Comparison of ENCODE assay signal across 18 mouse cellular contexts in genomic region chr9:71761663-71762062, GRCm38 (mm10). TPM values are rescaled to one million over a fixed set of nuclear protein-coding genes. Genes with fewer than 3 reads are reported as not detected.
DNase-seq lines count a peak whose midpoint lies in the region; ATAC-seq and TF ChIP-seq lines count a peak whose summit lies in the region.
"Had no signal": no experiment of that assay in that cellular context is flagged by ENCODE, and none has a peak within 500 bp of the region (broad histone marks: within the 10 kb centered on the region; RNA-seq: fewer than 3 reads in every experiment).

No protein-coding gene starts in this region.

- no peaks in the 10 kb centered on the region; the same call in 1 of the 2 replicates for H3K79me2 ChIP-seq in heart, adult 2 months (replicated peaks; ENCODE audit: control insufficient read depth, insufficient read depth, low read length)

- intact Hi-C loops in heart, adult 2 months (cut with DNase I): no loop called here
- intact Hi-C loops in heart, postnatal 36 days (cut with DNase I): no loop called here

- no peak for TF ChIP-seq EP300 in heart, adult 2 months (IDR thresholded peaks at IDR 0.05; ENCODE audit: insufficient read depth, low read depth, low read length)
- no peak for TF ChIP-seq EP300 in liver, embryonic 14.5 days (IDR thresholded peaks at IDR 0.05; ENCODE audit: low read depth)

- 94% methylated on average over 4 of the region's 4 CpGs for WGBS in heart, adult 2 months
- 73% methylated on average over 4 of the region's 4 CpGs for WGBS in liver, embryonic 14.5 days (ENCODE audit: insufficient replicate concordance)
- 77% methylated on average over 4 of the region's 4 CpGs for WGBS in liver, embryonic 12.5 days (ENCODE audit: insufficient replicate concordance)
- 87% methylated on average over 4 of the region's 4 CpGs for WGBS in kidney, embryonic 14.5 days

- no peaks in the 10 kb centered on the region; the same call in 1 of the 2 replicates for H3K9me3 ChIP-seq in liver, embryonic 14.5 days (ENCODE audit: control insufficient read depth, low read length)
- 0 out of 2 replicates have a peak, but pooled peaks cover 7% of the 10 kb centered on the region for H3K9me3 ChIP-seq in liver, embryonic 12.5 days (replicated peaks)
- peaks cover 4% of the 10 kb centered on the region; the same call in 1 of the 2 replicates for H3K9me3 ChIP-seq in kidney, embryonic 14.5 days (ENCODE audit: control insufficient read depth, low read length)
- H3K9me3 ChIP-seq: liver, embryonic 15.5 days had no signal

- H3K36me3 ChIP-seq in heart, adult 2 months (ENCODE audit: control insufficient read depth, insufficient read depth, low read length): no peaks in the 10 kb centered on the region; the same call in 1 of the 2 replicates
- no peaks in the 10 kb centered on the region for H3K36me3 ChIP-seq in liver, embryonic 14.5 days (replicated peaks; ENCODE audit: control insufficient read depth, insufficient read depth, low read depth)
- no peaks in the 10 kb centered on the region for H3K36me3 ChIP-seq in liver, embryonic 12.5 days
- H3K36me3 ChIP-seq in kidney, embryonic 14.5 days (ENCODE audit: control insufficient read depth, insufficient read depth, low read length): no peaks in the 10 kb centered on the region
- H3K36me3 ChIP-seq: embryonic facial prominence, embryonic 13.5 days; liver, embryonic 15.5 days had no signal

- H3K4me2 ChIP-seq in liver, embryonic 14.5 days (ENCODE audit: low read depth): no peak overlapping the region
- no peak overlapping the region for H3K4me2 ChIP-seq in liver, embryonic 12.5 days
- no peak overlapping the region for H3K4me2 ChIP-seq in kidney, embryonic 14.5 days (replicated peaks; ENCODE audit: low read depth, low read length)
- H3K4me2 ChIP-seq: embryonic facial prominence, embryonic 13.5 days; liver, embryonic 15.5 days; midbrain, embryonic 11.5 days had no signal

- TF ChIP-seq CTCF in heart, adult 2 months (IDR thresholded peaks at IDR 0.05): peak; percentile 56
- TF ChIP-seq CTCF in liver, embryonic 14.5 days (IDR thresholded peaks at IDR 0.05; ENCODE audit: low read depth): peak; percentile 56

- no peak overlapping the region for H3K27ac ChIP-seq in heart, adult 2 months
- H3K27ac ChIP-seq in liver, embryonic 14.5 days: no peak overlapping the region
- H3K27ac ChIP-seq in liver, embryonic 12.5 days: no peak overlapping the region
- H3K27ac ChIP-seq in kidney, embryonic 14.5 days (ENCODE audit: low read depth, low read length): no peak overlapping the region
- H3K27ac ChIP-seq: embryonic facial prominence, embryonic 13.5 days; liver, embryonic 15.5 days had no signal

- H3K4me3 ChIP-seq in heart, adult 2 months: no peak overlapping the region
- H3K4me3 ChIP-seq in liver, embryonic 14.5 days (ENCODE audit: insufficient read depth in 1 of 2, low read depth in 2 of 2, low read length in 2 of 2): no peak overlapping the region
- H3K4me3 ChIP-seq in liver, embryonic 12.5 days: no peak overlapping the region
- no peak overlapping the region for H3K4me3 ChIP-seq in kidney, embryonic 14.5 days (ENCODE audit: low read length)
- H3K4me3 ChIP-seq: embryonic facial prominence, embryonic 13.5 days; liver, embryonic 15.5 days had no signal

- H3K9ac ChIP-seq in heart, adult 2 months (ENCODE audit: low read depth, low read length): no peak overlapping the region
- no peak overlapping the region for H3K9ac ChIP-seq in liver, embryonic 14.5 days (replicated peaks)
- H3K9ac ChIP-seq in liver, embryonic 12.5 days: no peak overlapping the region
- H3K9ac ChIP-seq in kidney, embryonic 14.5 days (ENCODE audit: low read depth, low read length): no peak overlapping the region
- H3K9ac ChIP-seq: embryonic facial prominence, embryonic 13.5 days; liver, embryonic 15.5 days had no signal

- no peak for TF ChIP-seq POLR2A in heart, adult 2 months (IDR thresholded peaks at IDR 0.05; ENCODE audit: insufficient read depth, low read depth, low read length)

- no peak for DNase-seq in heart, adult 2 months
- no peak for DNase-seq in heart, postnatal 36 days
- no peak for DNase-seq in liver, embryonic 14.5 days (ENCODE audit: low read depth in 3 of 3, low spot score in 3 of 3)
- peak; percentile 51 for DNase-seq in ES-CJ7 (ENCODE audit: low read depth, low spot score)
- peak; percentile 16 for DNase-seq in c-Kit-negative CD71-positive TER-119-positive erythroid progenitor cells, embryonic 14.5 days (ENCODE audit: low read depth, low spot score)
- no peak for DNase-seq in adrenal gland, postnatal 10 days
- DNase-seq: adrenal gland, adult 8-10 months; cerebellum, adult 9-11 months; gastrocnemius, postnatal 10 days; kidney, postnatal 14 days; left cerebral cortex, postnatal 4 days; lung, postnatal 36 days; thymus, adult 18-20 months had no signal

- ATAC-seq in liver, embryonic 14.5 days (ENCODE audit: insufficient read depth): no peak
- no peak for ATAC-seq in liver, embryonic 12.5 days
- ATAC-seq in kidney, embryonic 14.5 days (ENCODE audit: low FRiP score, low TSS enrichment): no peak

- H3K27me3 ChIP-seq in heart, adult 2 months (ENCODE audit: control insufficient read depth, insufficient read depth, low read length): no peaks in the 10 kb centered on the region
- H3K27me3 ChIP-seq in liver, embryonic 14.5 days (ENCODE audit: control insufficient read depth, insufficient read depth, low read length): no peaks in the 10 kb centered on the region
- H3K27me3 ChIP-seq in liver, embryonic 12.5 days (replicated peaks): no peaks in the 10 kb centered on the region; the same call in 1 of the 2 replicates
- H3K27me3 ChIP-seq in kidney, embryonic 14.5 days (ENCODE audit: control insufficient read depth, insufficient read depth, low read length): no peaks in the 10 kb centered on the region
- H3K27me3 ChIP-seq: embryonic facial prominence, embryonic 13.5 days; liver, embryonic 15.5 days had no signal

- H3K4me1 ChIP-seq in heart, adult 2 months (ENCODE audit: control insufficient read depth, insufficient read depth, low read length): peaks cover 2% of the 10 kb centered on the region
- peaks cover 0 to 3% of the 10 kb centered on the region in 2 experiments; a peak in 1 of 4 replicates for H3K4me1 ChIP-seq in liver, embryonic 14.5 days (replicated peaks; ENCODE audit: control insufficient read depth in 2 of 2, insufficient read depth in 2 of 2, low read length in 1 of 2)
- peaks cover 10% of the 10 kb centered on the region for H3K4me1 ChIP-seq in liver, embryonic 12.5 days
- peaks cover 35% of the 10 kb centered on the region for H3K4me1 ChIP-seq in kidney, embryonic 14.5 days (ENCODE audit: control insufficient read depth, insufficient read depth, low read length)

RNA-seq across cellular contexts. Expression of gene Cgnl1, which starts 9.7 kb away (rescaled TPM):
- 10 to 100 TPM; 28.1 to 31.0 TPM for total RNA-seq in heart, adult 2 months (2021)
- 10.5 and 16.2 TPM in 2 replicates for polyA plus RNA-seq in heart, adult 2 months (2012; rRNA removed)
- total RNA-seq in heart, postnatal 36 days (2021): 10 to 100 TPM; 31.9 to 38.4 TPM
- polyA plus RNA-seq in liver, embryonic 14.5 days (2012; rRNA removed): 1.4 and 1.8 TPM in 2 replicates
- 1.0 and 1.2 TPM in 2 replicates for polyA plus RNA-seq in liver, embryonic 14.5 days (2014; fragmentation: Nextera tagmentation; extraction: Ambion mirVana)
- polyA plus RNA-seq in liver, embryonic 12.5 days (2016; fragmentation: Nextera tagmentation; extraction: Ambion mirVana): 3.0 TPM in 2 replicates
- total RNA-seq in adrenal gland, postnatal 10 days (2021): 10 to 100 TPM; 55.5 to 61.5 TPM
- polyA plus RNA-seq in kidney, embryonic 14.5 days (2014; fragmentation: Nextera tagmentation; extraction: Ambion mirVana): 19.3 and 24.2 TPM in 2 replicates

Comparison
In these comparisons a context has a peak if more than half of its experiments do, and no peak if none do; other contexts are left out.
1. DNase-seq: peak in ES-CJ7 (single experiment) and c-Kit-negative CD71-positive TER-119-positive erythroid progenitor cells, embryonic 14.5 days (single experiment); none in heart, adult 2 months (0 of 2), heart, postnatal 36 days (0 of 2), liver, embryonic 14.5 days (0 of 3) and adrenal gland, postnatal 10 days (single experiment).